Mouse (Mus musculus): ENCODE measurements around the gene Hmgcs2. TPM values are rescaled to one million over a fixed set of nuclear protein-coding genes. Genes with fewer than 3 reads are reported as not detected.
A peak's percentile ranks its signal among the peaks of the same experiment; 100 is the strongest.

Gene Hmgcs2
- polyA plus RNA-seq (2015; fragmentation: Nextera tagmentation; extraction: Ambion mirVana): 15.6 and 16.6 TPM in 2 replicates

GRCm38 (mm10) chr3:98280204-98280932 lies at the start of gene Hmgcs2:
TSS of gene Hmgcs2 (plus strand) at chr3:98280435.
- 0 out of 2 replicates have a peak, but pooled peaks cover 5% of the 10 kb centered on the region for H3K4me1 ChIP-seq (replicated peaks)
- no peak within 1 kb of the TSS for H3K27ac ChIP-seq
- peak; percentile 65 for ATAC-seq (ENCODE audit: low FRiP score)
- no peaks in the 10 kb centered on the region for H3K9me3 ChIP-seq
- H3K4me3 ChIP-seq: no peak within 1 kb of the TSS
- H3K4me2 ChIP-seq: 0 out of 2 replicates have a peak within 1 kb of the TSS, but pooled peaks have one; percentile 15
- 67% methylated on average over 14 of the region's 14 CpGs for WGBS
- H3K27me3 ChIP-seq: no peaks in the 10 kb centered on the region
- no peaks in the 10 kb centered on the region for H3K36me3 ChIP-seq
- H3K9ac ChIP-seq: no peak within 1 kb of the TSS

- Histone ChIP-seq H3K27me3 (no peaks in the 10 kb centered on the region), H3K9ac (no peak overlapping the region), H3K36me3 (no peaks in the 10 kb centered on the region), H3K4me1 (replicated peaks) (no peaks in the 10 kb centered on the region), H3K27ac (no peak overlapping the region), H3K4me3 (no peak overlapping the region), H3K4me2 (no peak overlapping the region), H3K9me3 (no peaks in the 10 kb centered on the region)
- ATAC-seq (ENCODE audit: low FRiP score): no peak
Measured at GRCm38 (mm10) chr3:98233504-98233903, 46.7 kb upstream of the Hmgcs2 start.

- 90% methylated on average over 6 of the region's 6 CpGs for WGBS
- no peak overlapping the region for H3K4me2 ChIP-seq
- no peaks in the 10 kb centered on the region for H3K36me3 ChIP-seq
- no peak for ATAC-seq (ENCODE audit: low FRiP score)
- no peak overlapping the region for H3K4me3 ChIP-seq
- H3K9me3 ChIP-seq: no peaks in the 10 kb centered on the region
- no peak overlapping the region for H3K9ac ChIP-seq
- H3K27me3 ChIP-seq: no peaks in the 10 kb centered on the region
- no peaks in the 10 kb centered on the region for H3K4me1 ChIP-seq (replicated peaks)
- H3K27ac ChIP-seq: no peak overlapping the region
Measured at GRCm38 (mm10) chr3:98236266-98236665, 44.0 kb upstream of the Hmgcs2 start.

- Histone ChIP-seq H3K4me3 (no peak overlapping the region), H3K4me2 (no peak overlapping the region), H3K9me3 (no peaks in the 10 kb centered on the region), H3K27ac (no peak overlapping the region), H3K9ac (no peak overlapping the region), H3K36me3 (no peaks in the 10 kb centered on the region), H3K4me1 (replicated peaks) (no peaks in the 10 kb centered on the region), H3K27me3 (no peaks in the 10 kb centered on the region)
- WGBS: 66% methylated on average over 5 of the region's 5 CpGs
- no peak for ATAC-seq (ENCODE audit: low FRiP score)
Measured at GRCm38 (mm10) chr3:98237240-98237639, 43.0 kb upstream of the Hmgcs2 start.

- WGBS: 52% methylated on average over 3 of the region's 3 CpGs
- Histone ChIP-seq H3K36me3 (no peaks in the 10 kb centered on the region), H3K4me1 (replicated peaks) (no peaks in the 10 kb centered on the region), H3K27ac (no peak overlapping the region), H3K4me2 (no peak overlapping the region), H3K27me3 (no peaks in the 10 kb centered on the region), H3K4me3 (no peak overlapping the region), H3K9ac (no peak overlapping the region), H3K9me3 (no peaks in the 10 kb centered on the region)
- ATAC-seq (ENCODE audit: low FRiP score): no peak
Measured at GRCm38 (mm10) chr3:98238150-98238549, 42.1 kb upstream of the Hmgcs2 start.

- no peak overlapping the region for H3K9ac ChIP-seq
- no peaks in the 10 kb centered on the region for H3K36me3 ChIP-seq
- H3K4me1 ChIP-seq (replicated peaks): 0 out of 2 replicates have a peak, but pooled peaks cover 3% of the 10 kb centered on the region
- H3K9me3 ChIP-seq: no peaks in the 10 kb centered on the region
- H3K27ac ChIP-seq: no peak overlapping the region
- 80% methylated on average over 3 of the region's 3 CpGs for WGBS
- ATAC-seq (ENCODE audit: low FRiP score): no peak
- no peak overlapping the region for H3K4me3 ChIP-seq
- H3K4me2 ChIP-seq: no peak overlapping the region
- no peaks in the 10 kb centered on the region for H3K27me3 ChIP-seq
Measured at GRCm38 (mm10) chr3:98242051-98242450, 38.2 kb upstream of the Hmgcs2 start.

- WGBS: 65% methylated on average over 8 of the region's 8 CpGs
- H3K4me3 ChIP-seq: no peak overlapping the region
- H3K4me2 ChIP-seq: no peak overlapping the region
- H3K4me1 ChIP-seq (replicated peaks): 0 out of 2 replicates have a peak, but pooled peaks cover 3% of the 10 kb centered on the region
- no peak overlapping the region for H3K9ac ChIP-seq
- no peaks in the 10 kb centered on the region for H3K27me3 ChIP-seq
- H3K36me3 ChIP-seq: no peaks in the 10 kb centered on the region
- ATAC-seq (ENCODE audit: low FRiP score): no peak
- H3K27ac ChIP-seq: no peak overlapping the region
- H3K9me3 ChIP-seq: no peaks in the 10 kb centered on the region
Measured at GRCm38 (mm10) chr3:98242458-98243037, 37.7 kb upstream of the Hmgcs2 start.

GRCm38 (mm10) chr3:98245892-98246291 lies 34.3 kb upstream of the Hmgcs2 start:
- no peak overlapping the region for H3K27ac ChIP-seq
- 10% methylated on average over 8 of the region's 8 CpGs for WGBS
- no peak overlapping the region for H3K9ac ChIP-seq
- no peak for ATAC-seq (ENCODE audit: low FRiP score)
- H3K27me3 ChIP-seq: no peaks in the 10 kb centered on the region
- H3K9me3 ChIP-seq: no peaks in the 10 kb centered on the region
- H3K4me1 ChIP-seq (replicated peaks): 0 out of 2 replicates have a peak, but pooled peaks cover 3% of the 10 kb centered on the region
- H3K4me2 ChIP-seq: no peak overlapping the region
- H3K36me3 ChIP-seq: no peaks in the 10 kb centered on the region
- no peak overlapping the region for H3K4me3 ChIP-seq

- H3K27me3 ChIP-seq: no peaks in the 10 kb centered on the region
- 0 out of 2 replicates have a peak, but pooled peaks cover 3% of the 10 kb centered on the region for H3K4me1 ChIP-seq (replicated peaks)
- 32% methylated on average over 7 of the region's 7 CpGs for WGBS
- H3K9ac ChIP-seq: no peak overlapping the region
- no peak for ATAC-seq (ENCODE audit: low FRiP score)
- no peak overlapping the region for H3K4me3 ChIP-seq
- H3K4me2 ChIP-seq: no peak overlapping the region
- peak overlapping the region; percentile 46; the same call in 1 of the 2 replicates for H3K27ac ChIP-seq
- H3K36me3 ChIP-seq: no peaks in the 10 kb centered on the region
- H3K9me3 ChIP-seq: no peaks in the 10 kb centered on the region
Measured at GRCm38 (mm10) chr3:98246985-98247751, 33.1 kb upstream of the Hmgcs2 start.

GRCm38 (mm10) chr3:98249378-98249777 lies 30.9 kb upstream of the Hmgcs2 start:
- WGBS: 93% methylated on average over 2 of the region's 2 CpGs
- no peak overlapping the region for H3K27ac ChIP-seq
- no peaks in the 10 kb centered on the region for H3K27me3 ChIP-seq
- H3K36me3 ChIP-seq: no peaks in the 10 kb centered on the region
- H3K9me3 ChIP-seq: no peaks in the 10 kb centered on the region
- 0 out of 2 replicates have a peak, but pooled peaks cover 3% of the 10 kb centered on the region for H3K4me1 ChIP-seq (replicated peaks)
- H3K4me2 ChIP-seq: no peak overlapping the region
- no peak for ATAC-seq (ENCODE audit: low FRiP score)
- no peak overlapping the region for H3K9ac ChIP-seq
- H3K4me3 ChIP-seq: no peak overlapping the region

- no peak overlapping the region for H3K27ac ChIP-seq
- no peak for ATAC-seq (ENCODE audit: low FRiP score)
- H3K27me3 ChIP-seq: no peaks in the 10 kb centered on the region
- H3K9me3 ChIP-seq: no peaks in the 10 kb centered on the region
- no peak overlapping the region for H3K4me3 ChIP-seq
- 0 out of 2 replicates have a peak, but pooled peaks cover 3% of the 10 kb centered on the region for H3K4me1 ChIP-seq (replicated peaks)
- no peaks in the 10 kb centered on the region for H3K36me3 ChIP-seq
- H3K4me2 ChIP-seq: no peak overlapping the region
- H3K9ac ChIP-seq: no peak overlapping the region
- WGBS: 88% methylated on average over 11 of the region's 11 CpGs
Measured at GRCm38 (mm10) chr3:98249833-98250448, 30.3 kb upstream of the Hmgcs2 start.

- Histone ChIP-seq H3K9me3 (no peaks in the 10 kb centered on the region), H3K4me1 (replicated peaks) (no peaks in the 10 kb centered on the region), H3K27ac (no peak overlapping the region), H3K9ac (no peak overlapping the region), H3K4me2 (no peak overlapping the region), H3K36me3 (no peaks in the 10 kb centered on the region), H3K27me3 (no peaks in the 10 kb centered on the region), H3K4me3 (no peak overlapping the region)
- no peak for ATAC-seq (ENCODE audit: low FRiP score)
- 94% methylated on average over 2 of the region's 3 CpGs for whole genome bisulfite sequencing
Measured at GRCm38 (mm10) chr3:98254059-98254458, 26.2 kb upstream of the Hmgcs2 start.

Measured in hindbrain, embryonic 13.5 days (tissue).